Mouse (Mus musculus) forebrain, embryonic 16.5 days (tissue): ENCODE measurements around the gene Rnf13. TPM values are rescaled to one million over a fixed set of nuclear protein-coding genes. Genes with fewer than 3 reads are reported as not detected.

Source experiments
- polyA plus RNA-seq: library from polyadenylated mRNA; unstranded; fragments of >200 nt; fragmentation: Nextera tagmentation; extraction: Ambion mirVana; gene quantifications from 2 replicates; pipeline ENCODE4 v1.2.1, GENCODE M21; 2015

The Rnf13 gene
- polyA plus RNA-seq, 1 experiment from 2014 or later = 94.1 TPM

Other genes with a start within 250 kb of the Rnf13 start
- gene Wwtr1, start 160.2 kb upstream of the Rnf13 start, polyA plus RNA-seq = 9.9 and 12.3 TPM in 2 replicates
- 69.9 and 81.0 TPM in 2 replicates for gene Commd2, start 84.3 kb upstream of the Rnf13 start, polyA plus RNA-seq
- gene Ankub1, start 43.3 kb upstream of the Rnf13 start, polyA plus RNA-seq = 0.09 and 0.11 TPM in 2 replicates
- gene Pfn2, start 112.0 kb downstream of the Rnf13 start, polyA plus RNA-seq = 591 and 609 TPM in 2 replicates